Mouse (Mus musculus) CH12.LX (cell line): ENCODE results near the gene Cdc123.
A peak's percentile ranks its signal among the peaks of the same experiment; 100 is the strongest.

ENCODE experiments used
- CHD2 ChIP-seq: IDR thresholded peaks from 2 replicates; pipeline ENCODE4 v1.6.1; 2011; ENCODE audit warnings: low read length, improper control_type of control experiment
- CTCF ChIP-seq, 2 experiments: IDR thresholded peaks in 1 of 2; conservative IDR thresholded peaks in 1 of 2; 2 replicates each; pipeline ENCODE4 v1.5.1; 2011 to 2012; ENCODE audit warnings: low read depth in 2 of 2, low read length in 2 of 2, improper control_type of control experiment in 1 of 2, inconsistent platforms in 1 of 2, mild to moderate bottlenecking in 1 of 2, moderate library complexity in 1 of 2
- E2F4 ChIP-seq: IDR thresholded peaks from 2 replicates; pipeline ENCODE4 v1.6.1; 2011; ENCODE audit warnings: low read depth, low read length, improper control_type of control experiment; ENCODE audit not compliant: insufficient replicate concordance
- EP300 ChIP-seq: IDR thresholded peaks from 2 replicates; pipeline ENCODE4 v1.6.1; 2011; ENCODE audit warnings: low read length, improper control_type of control experiment
- MAFK ChIP-seq: IDR thresholded peaks from 2 replicates; pipeline ENCODE4 v1.6.1; 2011; ENCODE audit warnings: low read length, improper control_type of control experiment; ENCODE audit not compliant: insufficient replicate concordance
- MAX ChIP-seq: IDR thresholded peaks from 2 replicates; pipeline ENCODE4 v1.6.1; 2011; ENCODE audit warnings: low read length, improper control_type of control experiment
- POLR2A ChIP-seq: IDR thresholded peaks from 2 replicates; pipeline ENCODE4 v1.6.1; 2011; ENCODE audit warnings: low read depth, mild to moderate bottlenecking, improper control_type of control experiment, low read length
- TCF12 ChIP-seq: IDR thresholded peaks from 2 replicates; pipeline ENCODE4 v1.6.1; 2014; ENCODE audit warnings: low read depth, mild to moderate bottlenecking, inconsistent platforms, low read length, improper control_type of control experiment
- USF1 ChIP-seq: IDR thresholded peaks from 2 replicates; pipeline ENCODE4 v1.6.1; 2014; ENCODE audit warnings: low read depth, mild to moderate bottlenecking, inconsistent platforms, low read length, improper control_type of control experiment

DNA sequence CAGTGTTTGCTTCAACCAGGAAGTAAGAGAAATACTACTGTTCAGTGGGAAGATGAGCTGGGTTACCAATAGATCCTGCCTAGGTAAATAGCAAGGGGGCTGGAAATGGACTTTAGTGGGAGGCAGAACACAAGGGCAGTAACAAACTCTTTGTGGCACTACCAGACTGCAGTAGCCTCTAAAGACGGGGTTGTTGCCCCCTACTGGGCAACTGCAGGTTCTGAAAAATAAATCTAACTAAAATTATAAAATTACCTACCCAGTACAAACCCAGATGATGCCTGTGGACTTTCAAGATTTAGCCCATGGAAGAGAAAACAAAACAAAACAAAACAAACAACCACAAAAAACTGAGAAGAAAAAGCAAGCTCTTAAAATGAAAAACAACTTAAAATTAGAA lies 20.8 kb downstream of the Cdc123 start:
- TF ChIP-seq CTCF (conservative IDR thresholded peaks at IDR 0.05 in 1 of 2, IDR thresholded peaks at IDR 0.05 in 1 of 2; ENCODE audit: low read depth in 2 of 2, low read length in 2 of 2) (peak in 1 of 2 experiments; percentile 70; a peak in 3 of 4 replicates), EP300 (no peak), USF1 (no peak), E2F4 (no peak), MAX (no peak), POLR2A (no peak), MAFK (no peak), TCF12 (no peak), CHD2 (no peak)
